Mouse (Mus musculus) forebrain, postnatal 0 days (tissue): ENCODE data around the gene Bsnd. TPM values are rescaled to one million over a fixed set of nuclear protein-coding genes. Genes with fewer than 3 reads are reported as not detected.

Source experiments
- ATAC-seq: fragments of 200-750 bp; cut with Nextera tagmentation; 2 replicates; pipeline ENCODE4 v1.8.0; 2017; ENCODE audit warnings: mild to moderate bottlenecking, moderate library complexity
- DNase-seq: peaks from one replicate; pipeline ENCODE4 v3.0.0-alpha.2; 2015
- H3K27ac ChIP-seq: fragments of 300-500 bp; sonication (generic); 2 replicates; pipeline ENCODE4 v1.5.1; 2014; ENCODE audit warnings: low read depth, mild to moderate bottlenecking, antibody characterized with exemption, low read length, moderate library complexity, mixed read lengths
- H3K27me3 ChIP-seq: fragments of 300-500 bp; sonication (generic); 2 replicates; pipeline ENCODE4 v1.6.1; 2014; ENCODE audit warnings: mild to moderate bottlenecking, low read length, mixed read lengths; ENCODE audit not compliant: insufficient read depth
- H3K36me3 ChIP-seq: fragments of 300-500 bp; sonication (generic); 2 replicates; pipeline ENCODE4 v1.6.1; 2014; ENCODE audit warnings: mild to moderate bottlenecking, moderate library complexity; ENCODE audit not compliant: insufficient read depth
- H3K4me1 ChIP-seq: fragments of 300-500 bp; sonication (generic); 2 replicates; pipeline ENCODE4 v1.6.1; 2014; ENCODE audit warnings: antibody characterized with exemption; ENCODE audit not compliant: insufficient read depth
- H3K4me2 ChIP-seq: fragments of 300-500 bp; sonication (generic); 2 replicates; pipeline ENCODE4 v1.6.1; 2014; ENCODE audit warnings: low read depth, mild to moderate bottlenecking, moderate library complexity
- H3K4me3 ChIP-seq: fragments of 300-500 bp; sonication (generic); 2 replicates; pipeline ENCODE4 v1.5.1; 2014; ENCODE audit warnings: low read depth, low read length, mixed read lengths
- H3K9ac ChIP-seq: fragments of 300-500 bp; sonication (generic); 2 replicates; pipeline ENCODE4 v1.6.1; 2014; ENCODE audit warnings: mild to moderate bottlenecking
- H3K9me3 ChIP-seq: fragments of 300-500 bp; sonication (generic); 2 replicates; pipeline ENCODE4 v1.6.1; 2016; ENCODE audit warnings: low read length
- CTCF ChIP-seq: sonication (generic); IDR thresholded peaks from 2 replicates; pipeline ENCODE4 v1.5.1; 2016; ENCODE audit warnings: antibody characterized with exemption, control low read depth, low read depth
- WGBS: fragments of 180-500 bp; shearing (Covaris S2); extraction: QIAGEN DNeasy Blood & Tissue Kit; methylation state at CpG from one replicate; pipeline ENCODE4 v1.1.7; 2014; 5-methylcytosine and 5-hydroxymethylcytosine counted together
- polyA plus RNA-seq: library from polyadenylated mRNA; unstranded; fragments of >200 nt; fragmentation: Nextera tagmentation; extraction: Ambion mirVana; gene quantifications from 2 replicates; pipeline ENCODE4 v1.2.1, GENCODE M21; 2015
- total RNA-seq: library from RNA; depleted of rRNA; stranded (reverse); fragments of >200 nt; gene quantifications from 2 replicates; pipeline ENCODE4 v1.2.3, GENCODE M21; 2014

Bsnd gene
- total and polyA plus RNA-seq, 2 experiments from 2014 or later: not detected

GRCm38 (mm10) chr4:106503578-106503977 is 11.5 kb upstream of the Bsnd start:
- H3K4me2 ChIP-seq: no peak overlapping the region
- H3K27ac ChIP-seq: no peak overlapping the region
- H3K4me1 ChIP-seq: no peaks in the 10 kb centered on the region
- H3K9me3 ChIP-seq: no peaks in the 10 kb centered on the region
- no peak for DNase-seq
- no peak overlapping the region for H3K4me3 ChIP-seq
- 89% methylated on average over 3 of the region's 3 CpGs for WGBS
- no peaks in the 10 kb centered on the region for H3K27me3 ChIP-seq
- no peak for ATAC-seq
- no peak overlapping the region for H3K9ac ChIP-seq
- H3K36me3 ChIP-seq: no peaks in the 10 kb centered on the region
- 0 out of 2 replicates have a peak, but pooled peaks have one; percentile 9 for TF ChIP-seq CTCF

DNA sequence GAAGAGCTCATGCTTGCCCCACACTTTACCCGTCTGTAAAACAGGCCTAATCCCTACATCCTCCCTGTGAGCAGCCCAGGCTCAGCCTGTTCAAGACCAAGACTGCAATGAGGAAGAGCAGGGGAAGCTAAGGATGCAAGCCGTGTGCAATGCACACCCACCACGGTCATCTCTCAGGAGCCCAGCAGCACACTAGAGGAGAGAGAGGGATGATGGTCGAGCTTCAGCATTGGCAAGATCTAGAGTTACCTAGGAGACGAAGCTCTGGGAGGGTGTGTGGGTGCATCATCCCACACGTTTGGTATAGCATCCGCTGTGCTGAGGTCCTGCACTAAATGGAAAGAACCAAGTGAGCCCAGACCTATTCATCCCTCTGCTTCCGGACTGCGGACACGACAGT is 8.0 kb upstream of the Bsnd start:
- H3K9ac ChIP-seq: no peak overlapping the region
- no peaks in the 10 kb centered on the region for H3K36me3 ChIP-seq
- TF ChIP-seq CTCF: no peak
- H3K27me3 ChIP-seq: no peaks in the 10 kb centered on the region
- no peaks in the 10 kb centered on the region for H3K9me3 ChIP-seq
- DNase-seq: peak; percentile 8
- H3K4me3 ChIP-seq: no peak overlapping the region
- H3K27ac ChIP-seq: no peak overlapping the region
- no peak overlapping the region for H3K4me2 ChIP-seq
- H3K4me1 ChIP-seq: no peaks in the 10 kb centered on the region
- no peak for ATAC-seq
- WGBS: 74% methylated on average over 10 of the region's 10 CpGs

- Histone ChIP-seq H3K9ac (no peak overlapping the region), H3K27ac (no peak overlapping the region), H3K4me1 (no peaks in the 10 kb centered on the region), H3K4me3 (no peak overlapping the region), H3K27me3 (no peaks in the 10 kb centered on the region), H3K36me3 (no peaks in the 10 kb centered on the region), H3K4me2 (no peak overlapping the region), H3K9me3 (no peaks in the 10 kb centered on the region)
- ATAC-seq (no peak), DNase-seq (no peak)
- 36% methylated on average over 3 of the region's 3 CpGs for WGBS
- no peak for TF ChIP-seq CTCF
Measured at GRCm38 (mm10) chr4:106498471-106498844, 6.4 kb upstream of the Bsnd start.

DNA sequence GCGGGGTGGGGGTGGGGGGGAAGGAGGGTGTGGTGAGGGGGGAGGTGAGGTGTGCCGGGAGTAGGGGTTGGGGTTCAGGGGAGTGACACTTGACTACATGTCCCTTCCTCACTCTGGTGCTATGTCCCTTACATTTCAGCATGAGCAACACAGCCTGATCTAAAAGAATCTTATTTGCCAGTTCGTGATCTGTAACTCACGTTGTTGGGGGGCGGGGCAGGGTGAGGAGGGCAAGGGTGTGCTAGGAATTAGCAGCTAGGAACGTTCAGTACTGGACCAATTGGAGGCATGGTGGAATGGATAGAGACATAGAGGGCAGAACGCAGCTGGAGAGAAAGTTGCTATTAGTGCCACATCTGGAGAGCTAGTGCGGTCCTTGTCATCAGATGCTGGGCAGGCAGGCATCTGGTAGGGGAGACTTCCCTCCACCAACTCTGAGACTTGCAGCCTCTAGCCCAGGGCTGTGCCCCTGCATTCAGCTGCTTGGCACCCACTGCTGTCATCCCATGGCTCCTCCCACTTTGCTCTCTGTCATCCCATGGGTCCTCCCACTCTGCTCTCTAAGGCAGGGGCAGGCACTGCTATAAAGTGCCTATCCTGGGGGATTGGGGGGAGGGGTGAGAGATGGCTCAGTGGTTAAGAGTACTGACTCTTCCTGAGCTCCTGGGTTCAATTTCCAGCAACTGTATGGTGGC is 5.8 kb upstream of the Bsnd start:
- WGBS: 62% methylated on average over 8 of the region's 8 CpGs
- TF ChIP-seq CTCF: no peak
- Histone ChIP-seq H3K9ac (no peak overlapping the region), H3K27ac (no peak overlapping the region), H3K36me3 (no peaks in the 10 kb centered on the region), H3K4me1 (no peaks in the 10 kb centered on the region), H3K9me3 (no peaks in the 10 kb centered on the region), H3K27me3 (no peaks in the 10 kb centered on the region), H3K4me3 (no peak overlapping the region), H3K4me2 (no peak overlapping the region)
- 0 out of 2 replicates have a peak, but pooled peaks have one; percentile 25 for ATAC-seq
- no peak for DNase-seq

- Histone ChIP-seq H3K27me3 (no peaks in the 10 kb centered on the region), H3K4me2 (no peak overlapping the region), H3K4me1 (no peaks in the 10 kb centered on the region), H3K9ac (no peak overlapping the region), H3K4me3 (no peak overlapping the region), H3K27ac (no peak overlapping the region), H3K36me3 (no peaks in the 10 kb centered on the region), H3K9me3 (no peaks in the 10 kb centered on the region)
- no peak for TF ChIP-seq CTCF
- no peak for ATAC-seq
- DNase-seq: no peak
- 56% methylated on average over 6 of the region's 6 CpGs for WGBS
Measured at GRCm38 (mm10) chr4:106496833-106497232, 4.8 kb upstream of the Bsnd start.

DNA sequence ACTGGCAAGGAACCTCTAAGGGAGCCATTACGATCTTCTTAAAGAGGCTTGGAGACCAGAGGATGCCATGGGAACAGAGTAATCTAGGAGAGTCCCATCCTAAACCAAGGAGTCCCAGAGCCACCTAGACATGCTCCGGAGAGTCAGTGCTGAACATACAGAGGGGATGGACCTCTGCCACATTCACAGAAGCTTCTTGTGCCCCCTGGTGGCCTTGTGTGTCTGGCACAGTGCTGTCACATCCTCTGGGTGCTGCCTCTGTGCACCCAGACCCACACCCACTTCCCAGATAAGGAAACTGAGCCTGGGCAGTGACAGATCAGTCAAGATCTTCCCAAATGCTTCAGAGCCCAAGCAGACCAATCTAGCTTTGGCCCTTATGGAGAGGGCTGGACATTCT is 1.6 kb upstream of the Bsnd start:
- TF ChIP-seq CTCF: peak; percentile 40; the same call in 1 of the 2 replicates
- ATAC-seq: no peak
- H3K4me2 ChIP-seq: no peak overlapping the region
- H3K9me3 ChIP-seq: no peaks in the 10 kb centered on the region
- H3K27me3 ChIP-seq: no peaks in the 10 kb centered on the region
- no peaks in the 10 kb centered on the region for H3K4me1 ChIP-seq
- H3K36me3 ChIP-seq: no peaks in the 10 kb centered on the region
- DNase-seq: no peak
- H3K27ac ChIP-seq: no peak overlapping the region
- H3K9ac ChIP-seq: no peak overlapping the region
- H3K4me3 ChIP-seq: no peak overlapping the region
- 77% methylated on average over 2 of the region's 2 CpGs for WGBS

- no peak overlapping the region for H3K9ac ChIP-seq
- H3K27me3 ChIP-seq: no peaks in the 10 kb centered on the region
- no peaks in the 10 kb centered on the region for H3K9me3 ChIP-seq
- no peak for TF ChIP-seq CTCF
- no peak overlapping the region for H3K4me3 ChIP-seq
- no peaks in the 10 kb centered on the region for H3K4me1 ChIP-seq
- H3K36me3 ChIP-seq: no peaks in the 10 kb centered on the region
- no peak overlapping the region for H3K4me2 ChIP-seq
- DNase-seq (no peak), ATAC-seq (no peak)
- H3K27ac ChIP-seq: no peak overlapping the region
- 68% methylated on average over 4 of the region's 4 CpGs for WGBS
Measured at GRCm38 (mm10) chr4:106490620-106491019, 1.5 kb downstream of the Bsnd start.
